Mouse (Mus musculus): ENCODE measurements around the gene Naa35.

DNA sequence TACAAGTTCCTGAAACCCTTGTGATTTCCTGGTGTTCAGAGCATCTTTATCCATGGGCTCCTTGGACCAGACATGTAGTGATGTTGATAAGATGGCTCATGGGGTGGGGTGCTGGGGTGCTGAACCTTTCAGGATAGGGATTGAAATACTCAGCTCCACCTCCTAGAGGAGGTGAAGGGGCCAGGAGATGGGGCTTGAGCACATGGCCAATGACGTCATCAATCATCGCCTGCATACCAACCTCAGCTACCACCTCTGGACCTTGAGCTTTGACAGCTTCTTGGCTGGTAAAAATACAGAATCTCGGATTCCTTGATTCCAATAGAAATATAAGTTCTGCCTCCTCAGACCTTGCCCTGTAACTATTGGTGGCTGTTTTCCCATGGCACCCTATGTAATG lies 60.4 kb downstream of the Naa35 start:
- TF ChIP-seq CTCF (IDR thresholded peaks at IDR 0.05; ENCODE audit: extremely low read depth, insufficient read depth, low read length) (no peak), POLR2A (IDR thresholded peaks at IDR 0.05; ENCODE audit: extremely low read depth, insufficient read depth, low read length) (no peak)
